Mouse (Mus musculus) forebrain, embryonic 15.5 days (tissue): ENCODE measurements around the gene Tcf7. TPM values are rescaled to one million over a fixed set of nuclear protein-coding genes. Genes with fewer than 3 reads are reported as not detected.
A peak's percentile ranks its signal among the peaks of the same experiment; 100 is the strongest.

ENCODE experiments used
- ATAC-seq: fragments of 200-750 bp; cut with Nextera tagmentation; replicated peaks from 2 replicates; pipeline ENCODE4 v1.8.0; 2017; ENCODE audit warnings: mild to moderate bottlenecking, moderate TSS enrichment, moderate library complexity
- H3K27ac ChIP-seq: fragments of 300-500 bp; sonication (generic); replicated peaks from 2 replicates; pipeline ENCODE4 v1.5.1; 2015; ENCODE audit warnings: mild to moderate bottlenecking, inconsistent platforms
- H3K27me3 ChIP-seq: fragments of 300-500 bp; sonication (generic); 2 replicates; pipeline ENCODE4 v1.6.1; 2015; ENCODE audit warnings: inconsistent platforms
- H3K36me3 ChIP-seq: fragments of 300-500 bp; sonication (generic); 2 replicates; pipeline ENCODE4 v1.6.1; 2015; ENCODE audit warnings: mild to moderate bottlenecking, inconsistent platforms
- H3K4me1 ChIP-seq: fragments of 300-500 bp; sonication (generic); 2 replicates; pipeline ENCODE4 v1.6.1; 2015; ENCODE audit warnings: inconsistent platforms
- H3K4me2 ChIP-seq: fragments of 300-500 bp; sonication (generic); replicated peaks from 2 replicates; pipeline ENCODE4 v1.6.1; 2015; ENCODE audit warnings: mild to moderate bottlenecking, inconsistent platforms
- H3K4me3 ChIP-seq: fragments of 300-500 bp; sonication (generic); 2 replicates; pipeline ENCODE4 v1.5.1; 2015; ENCODE audit warnings: mild to moderate bottlenecking, inconsistent platforms
- H3K9ac ChIP-seq: fragments of 300-500 bp; sonication (generic); replicated peaks from 2 replicates; pipeline ENCODE4 v1.6.1; 2015; ENCODE audit warnings: mild to moderate bottlenecking, inconsistent platforms
- H3K9me3 ChIP-seq: fragments of 300-500 bp; sonication (generic); 2 replicates; pipeline ENCODE4 v1.6.1; 2016; ENCODE audit warnings: inconsistent platforms
- WGBS: fragments of 180-500 bp; shearing (Covaris S2); methylation state at CpG from one replicate; pipeline ENCODE4 v1.1.7; 2015; ENCODE audit warnings: mixed read lengths; 5-methylcytosine and 5-hydroxymethylcytosine counted together
- polyA plus RNA-seq: library from polyadenylated mRNA; unstranded; fragments of >200 nt; fragmentation: Nextera tagmentation; extraction: Ambion mirVana; gene quantifications from 2 replicates; pipeline ENCODE4 v1.2.1, GENCODE M21; 2015

Gene Tcf7
- polyA plus RNA-seq, 1 experiment from 2014 or later: 3.4 TPM

GRCm38 (mm10) chr11:52255077-52255476 is 27.7 kb downstream of the Tcf7 start:
- no peak for ATAC-seq

GRCm38 (mm10) chr11:52253674-52254375 is 29.0 kb downstream of the Tcf7 start:
- Histone ChIP-seq H3K27me3 (no peaks in the 10 kb centered on the region), H3K36me3 (peaks cover 12% of the 10 kb centered on the region; the same call in 1 of the 2 replicates), H3K4me2 (no peak overlapping the region), H3K4me3 (no peak overlapping the region), H3K9me3 (no peaks in the 10 kb centered on the region), H3K27ac (no peak overlapping the region), H3K9ac (no peak overlapping the region), H3K4me1 (no peaks in the 10 kb centered on the region)
- WGBS: 67% methylated on average over 11 of the region's 11 CpGs
- peak; percentile 76 for ATAC-seq

More at GRCm38 (mm10) chr11:52255077-52255476, 27.7 kb downstream of the Tcf7 start:
- Histone ChIP-seq H3K27me3 (no peaks in the 10 kb centered on the region), H3K9ac (no peak overlapping the region), H3K9me3 (no peaks in the 10 kb centered on the region), H3K4me1 (no peaks in the 10 kb centered on the region), H3K4me2 (no peak overlapping the region), H3K27ac (no peak overlapping the region), H3K4me3 (no peak overlapping the region), H3K36me3 (peaks cover 8% of the 10 kb centered on the region; the same call in 1 of the 2 replicates)
- 85% methylated on average over 8 of the region's 8 CpGs for WGBS

- no peak overlapping the region for H3K4me3 ChIP-seq
- no peaks in the 10 kb centered on the region for H3K4me1 ChIP-seq
- H3K36me3 ChIP-seq: peaks cover 21% of the 10 kb centered on the region
- H3K27ac ChIP-seq: no peak overlapping the region
- H3K4me2 ChIP-seq: no peak overlapping the region
- no peaks in the 10 kb centered on the region for H3K27me3 ChIP-seq
- H3K9me3 ChIP-seq: no peaks in the 10 kb centered on the region
- no peak overlapping the region for H3K9ac ChIP-seq
- WGBS: 61% methylated on average over 1 of the region's 1 CpGs
- ATAC-seq: no peak
Measured at GRCm38 (mm10) chr11:52252692-52253091, 30.1 kb downstream of the Tcf7 start.

DNA sequence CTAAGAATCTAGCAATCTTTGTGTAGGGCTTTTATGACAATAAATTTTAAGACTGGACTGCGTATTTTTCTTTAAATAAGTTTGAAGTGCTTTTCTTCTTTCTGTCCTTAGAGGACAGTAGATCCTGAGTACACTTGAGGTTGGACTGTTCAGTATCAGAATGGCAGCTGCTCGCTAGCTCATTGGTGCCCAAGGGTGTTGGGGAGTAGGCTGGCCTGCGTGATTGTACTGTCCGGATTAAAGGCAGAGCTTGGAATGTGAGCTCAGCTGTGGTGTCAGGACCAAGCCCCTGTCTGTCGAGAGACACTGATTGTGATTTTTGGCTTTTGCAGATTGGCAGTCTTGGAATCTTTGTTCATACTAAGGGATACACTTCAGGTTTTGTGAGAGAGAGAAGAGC is 31.0 kb downstream of the Tcf7 start:
- 75% methylated on average over 5 of the region's 5 CpGs for WGBS

DNA sequence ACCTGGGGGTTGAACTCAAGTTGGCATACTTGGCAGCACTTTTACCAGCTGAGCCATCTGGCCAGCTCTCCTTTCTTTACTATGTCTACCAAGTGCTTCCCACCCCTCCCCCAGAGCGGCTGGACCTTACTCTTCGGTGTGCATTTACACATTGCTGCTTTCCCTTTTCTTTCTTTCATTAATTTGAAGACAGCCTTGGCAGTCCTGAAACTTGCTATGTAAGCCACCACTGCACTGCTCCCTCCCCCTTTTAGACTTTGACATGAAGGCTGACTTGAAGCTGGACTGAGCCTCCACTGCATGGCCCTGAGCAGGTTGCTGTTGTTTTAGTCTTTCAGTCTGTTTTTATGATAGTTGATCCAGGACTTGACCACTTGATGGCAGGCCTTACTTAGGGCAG is 33.4 kb downstream of the Tcf7 start:
- peaks cover 49% of the 10 kb centered on the region for H3K36me3 ChIP-seq
- H3K4me2 ChIP-seq: no peak overlapping the region
- ATAC-seq: no peak
- 0 out of 2 replicates have a peak overlapping the region, but pooled peaks have one; percentile 5 for H3K27ac ChIP-seq
- H3K27me3 ChIP-seq: no peaks in the 10 kb centered on the region
- 83% methylated on average over 2 of the region's 2 CpGs for WGBS
- H3K9ac ChIP-seq: no peak overlapping the region
- no peak overlapping the region for H3K4me3 ChIP-seq
- H3K4me1 ChIP-seq: no peaks in the 10 kb centered on the region
- no peaks in the 10 kb centered on the region for H3K9me3 ChIP-seq

More for the DNA sequence above, 31.0 kb downstream of the Tcf7 start:
- Histone ChIP-seq H3K9me3 (no peaks in the 10 kb centered on the region), H3K9ac (no peak overlapping the region), H3K4me3 (no peak overlapping the region), H3K4me2 (no peak overlapping the region), H3K36me3 (peaks cover 28% of the 10 kb centered on the region), H3K27me3 (no peaks in the 10 kb centered on the region), H3K27ac (no peak overlapping the region), H3K4me1 (no peaks in the 10 kb centered on the region)
- no peak for ATAC-seq

- WGBS: 83% methylated on average over 4 of the region's 4 CpGs
- Histone ChIP-seq H3K4me3 (no peak overlapping the region), H3K4me2 (no peak overlapping the region), H3K9me3 (no peaks in the 10 kb centered on the region), H3K4me1 (no peaks in the 10 kb centered on the region), H3K27ac (no peak overlapping the region), H3K27me3 (no peaks in the 10 kb centered on the region), H3K9ac (no peak overlapping the region), H3K36me3 (peaks cover 59% of the 10 kb centered on the region)
- ATAC-seq: no peak
Measured at GRCm38 (mm10) chr11:52240898-52241542, 41.8 kb downstream of the Tcf7 start.

DNA sequence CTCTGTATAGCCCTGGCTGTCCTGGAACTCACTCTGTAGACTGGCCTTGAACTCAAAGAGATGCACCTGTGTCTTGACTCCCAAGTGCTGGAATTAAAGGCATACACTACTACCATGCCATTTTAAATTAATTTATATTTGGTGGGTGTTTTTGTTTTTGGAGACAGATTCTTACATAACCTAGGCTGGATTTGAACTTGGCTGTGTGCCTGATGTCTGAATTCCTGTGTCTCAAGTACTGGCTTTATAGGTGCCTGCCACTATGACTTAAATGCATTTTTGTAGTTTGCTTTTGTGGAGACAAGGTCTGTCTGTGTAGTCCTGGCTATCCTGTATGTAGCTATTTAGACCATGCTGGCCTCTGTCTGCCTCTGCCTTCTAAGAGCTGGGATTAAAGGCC is 48.3 kb downstream of the Tcf7 start:
- Histone ChIP-seq H3K9me3 (no peaks in the 10 kb centered on the region), H3K4me1 (peaks cover 30% of the 10 kb centered on the region), H3K27ac (no peak overlapping the region), H3K4me2 (peak overlapping the region; percentile 7; the same call in 1 of the 2 replicates), H3K27me3 (no peaks in the 10 kb centered on the region), H3K36me3 (peaks cover 22% of the 10 kb centered on the region), H3K9ac (no peak overlapping the region), H3K4me3 (no peak overlapping the region)
- no peak for ATAC-seq

DNA sequence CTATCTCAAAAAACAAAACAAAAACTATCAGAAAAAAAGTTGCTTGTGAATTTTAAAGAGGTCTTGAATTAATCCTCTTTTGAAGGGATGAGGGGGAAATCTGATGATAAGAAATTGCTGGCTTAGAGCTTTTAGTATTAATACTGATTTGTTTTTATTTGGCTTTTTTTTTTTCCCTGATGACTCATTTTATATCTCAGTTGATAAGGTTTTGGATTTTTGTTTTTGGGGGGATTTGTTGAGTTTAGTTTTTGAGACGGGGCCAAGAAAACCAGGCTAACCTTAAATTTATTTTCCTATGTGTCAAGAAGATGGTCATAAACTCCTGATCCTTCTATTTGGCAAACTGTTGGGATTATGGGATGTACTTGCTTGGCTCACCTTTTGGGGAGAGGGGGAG is 48.9 kb downstream of the Tcf7 start:
- peaks cover 18% of the 10 kb centered on the region for H3K36me3 ChIP-seq
- H3K27ac ChIP-seq: no peak overlapping the region
- 100% methylated on average over 1 of the region's 1 CpGs for WGBS
- H3K4me2 ChIP-seq: peak overlapping the region; percentile 66
- no peak overlapping the region for H3K4me3 ChIP-seq
- H3K9me3 ChIP-seq: no peaks in the 10 kb centered on the region
- no peak overlapping the region for H3K9ac ChIP-seq
- H3K27me3 ChIP-seq: no peaks in the 10 kb centered on the region
- no peak for ATAC-seq
- H3K4me1 ChIP-seq: peaks cover 30% of the 10 kb centered on the region

GRCm38 (mm10) chr11:52233043-52233653 is 49.7 kb downstream of the Tcf7 start:
- Histone ChIP-seq H3K36me3 (peaks cover 12% of the 10 kb centered on the region), H3K27ac (no peak overlapping the region), H3K9ac (peak overlapping the region; percentile 95), H3K4me3 (peak overlapping the region; percentile 90), H3K4me2 (peak overlapping the region; percentile 66), H3K4me1 (peaks cover 30% of the 10 kb centered on the region), H3K27me3 (no peaks in the 10 kb centered on the region), H3K9me3 (no peaks in the 10 kb centered on the region)
- no peak for ATAC-seq
- WGBS: 29% methylated on average over 3 of the region's 3 CpGs

- Histone ChIP-seq H3K9ac (peak within 1 kb of the TSS; percentile 95), H3K9me3 (no peaks in the 10 kb centered on the region), H3K4me2 (peak within 1 kb of the TSS; percentile 66), H3K4me3 (peak within 1 kb of the TSS; percentile 90), H3K27ac (peak within 1 kb of the TSS; percentile 100), H3K27me3 (no peaks in the 10 kb centered on the region), H3K36me3 (no peaks in the 10 kb centered on the region; the same call in 1 of the 2 replicates), H3K4me1 (peaks cover 30% of the 10 kb centered on the region)
- under 1% methylated on average over 87 of the region's 87 CpGs for WGBS
- ATAC-seq: peak; percentile 93
Measured at GRCm38 (mm10) chr11:52231606-52232541, 50.9 kb downstream of the Tcf7 start, which contains the start of gene Skp1a. Gene Skp1a (plus strand): TSS chr11:52231995.

- H3K36me3 ChIP-seq: no peaks in the 10 kb centered on the region
- ATAC-seq: no peak
- peaks cover 30% of the 10 kb centered on the region for H3K4me1 ChIP-seq
- H3K27ac ChIP-seq: no peak overlapping the region
- H3K27me3 ChIP-seq: no peaks in the 10 kb centered on the region
- H3K9me3 ChIP-seq: no peaks in the 10 kb centered on the region
- peak overlapping the region; percentile 90 for H3K4me3 ChIP-seq
- H3K4me2 ChIP-seq: peak overlapping the region; percentile 66
- H3K9ac ChIP-seq: peak overlapping the region; percentile 95; the same call in 1 of the 2 replicates
- WGBS: 64% methylated on average over 5 of the region's 5 CpGs
Measured at GRCm38 (mm10) chr11:52230694-52231093, 52.1 kb downstream of the Tcf7 start.
